Mouse (Mus musculus): ENCODE results near the gene Ccdc187.

DNA sequence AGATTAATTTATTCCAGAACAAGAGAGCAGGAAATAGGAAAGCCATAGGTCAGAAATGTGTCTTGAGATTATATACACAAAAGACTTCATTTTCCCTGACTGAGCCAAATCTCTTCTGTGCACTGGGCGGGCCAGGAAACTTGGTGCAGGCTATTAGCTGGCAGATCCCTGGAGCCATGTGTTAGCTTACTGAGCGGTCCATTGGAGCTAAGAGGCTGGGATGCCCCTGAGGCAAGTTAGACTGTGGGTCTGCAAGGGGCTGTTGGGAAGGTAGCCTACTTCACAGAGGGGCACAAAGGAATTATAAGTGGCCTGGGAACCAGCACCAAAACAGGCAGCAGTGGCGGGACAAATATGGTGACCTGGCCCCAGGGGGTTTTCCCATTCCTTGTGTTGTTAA is 53.5 kb downstream of the Ccdc187 start:
- TF ChIP-seq POLR2A (IDR thresholded peaks at IDR 0.05; ENCODE audit: insufficient read depth, low read depth, low read length) (no peak), CTCF (IDR thresholded peaks at IDR 0.05; ENCODE audit: insufficient read depth, low read depth, low read length) (no peak)

Data from olfactory bulb, adult 2 months (tissue).